Mouse (Mus musculus) CH12.LX (cell line): ENCODE results near the gene Nek11. TPM values are rescaled to one million over a fixed set of nuclear protein-coding genes. Genes with fewer than 3 reads are reported as not detected.

Experiments used
- DNase-seq: peaks from one replicate; pipeline ENCODE4 v3.0.0-alpha.2; 2013; ENCODE audit errors: extremely low read depth
- H3K27ac ChIP-seq: 2 replicates; pipeline ENCODE4 v1.5.1; 2012; ENCODE audit warnings: low read depth, mild to moderate bottlenecking, control low read depth, moderate library complexity; ENCODE audit not compliant: insufficient read depth
- H3K27me3 ChIP-seq: replicated peaks from 2 replicates; pipeline ENCODE3; 2012; ENCODE audit warnings: inconsistent platforms
- H3K36me3 ChIP-seq, 2 experiments: replicated peaks in 1 of 2; 2 replicates each; pipeline versions ENCODE3 to v1.6.1; 2012; ENCODE audit warnings: inconsistent platforms in 1 of 2, low read length in 1 of 2, mild to moderate bottlenecking in 1 of 2, mixed read lengths in 1 of 2, moderate library complexity in 1 of 2; ENCODE audit not compliant: control insufficient read depth in 1 of 2, insufficient read depth in 1 of 2
- H3K4me1 ChIP-seq, 2 experiments: 2 replicates each; pipeline ENCODE4 v1.6.1; 2012; ENCODE audit warnings: inconsistent platforms in 1 of 2, moderate library complexity in 1 of 2; ENCODE audit not compliant: insufficient read depth in 2 of 2, control insufficient read depth in 1 of 2
- H3K4me2 ChIP-seq: 2 replicates; pipeline ENCODE4 v1.6.1; 2012; ENCODE audit warnings: low read depth, mild to moderate bottlenecking, control low read depth; ENCODE audit not compliant: poor library complexity, insufficient read depth, severe bottlenecking
- H3K4me3 ChIP-seq, 3 experiments: fragments of 150-350 bp in 1 of 3; sonication (generic) in 1 of 3; replicated peaks in 1 of 3; 2 replicates each; pipeline versions ENCODE3 to v1.5.1; 2011 to 2012; ENCODE audit warnings: low read depth in 2 of 3, low read length in 2 of 3, mild to moderate bottlenecking in 2 of 3, moderate library complexity in 2 of 3, control low read depth in 1 of 3, improper control_type of control experiment in 1 of 3, inconsistent platforms in 1 of 3, mixed read lengths in 1 of 3; ENCODE audit not compliant: poor library complexity in 1 of 3
- H3K79me2 ChIP-seq: replicated peaks from 2 replicates; pipeline ENCODE4 v1.6.1; 2012; ENCODE audit warnings: mild to moderate bottlenecking, moderate library complexity; ENCODE audit not compliant: control insufficient read depth, poor library complexity, insufficient read depth, severe bottlenecking; ENCODE audit errors: extremely low read depth
- H3K9ac ChIP-seq: 2 replicates; pipeline ENCODE4 v1.6.1; 2012; ENCODE audit warnings: low read depth, mild to moderate bottlenecking, control low read depth, moderate library complexity; ENCODE audit not compliant: insufficient read depth
- H3K9me3 ChIP-seq: replicated peaks from 2 replicates; pipeline ENCODE3; 2012; ENCODE audit warnings: low read length, inconsistent platforms, mixed read lengths
- BHLHE40 ChIP-seq: IDR thresholded peaks from 2 replicates; pipeline ENCODE4 v1.6.1; 2011; ENCODE audit warnings: mild to moderate bottlenecking, low read depth, low read length, improper control_type of control experiment
- CTCF ChIP-seq, 2 experiments: IDR thresholded peaks in 1 of 2; conservative IDR thresholded peaks in 1 of 2; 2 replicates each; pipeline ENCODE4 v1.5.1; 2011 to 2012; ENCODE audit warnings: low read depth in 2 of 2, low read length in 2 of 2, improper control_type of control experiment in 1 of 2, inconsistent platforms in 1 of 2, mild to moderate bottlenecking in 1 of 2, moderate library complexity in 1 of 2
- ELF1 ChIP-seq: IDR thresholded peaks from 2 replicates; pipeline ENCODE4 v1.6.1; 2014; ENCODE audit warnings: low read depth, mild to moderate bottlenecking, inconsistent platforms, low read length, improper control_type of control experiment
- EP300 ChIP-seq: IDR thresholded peaks from 2 replicates; pipeline ENCODE4 v1.6.1; 2011; ENCODE audit warnings: low read length, improper control_type of control experiment
- ETS1 ChIP-seq: conservative IDR thresholded peaks from 2 replicates; pipeline ENCODE4 v1.6.1; 2012; ENCODE audit warnings: low read depth, mild to moderate bottlenecking, inconsistent platforms, low read length, improper control_type of control experiment, moderate library complexity
- IRF4 ChIP-seq: IDR thresholded peaks from 2 replicates; pipeline ENCODE4 v1.6.1; 2014; ENCODE audit warnings: low read depth, mild to moderate bottlenecking, inconsistent platforms, low read length, improper control_type of control experiment
- JUN ChIP-seq: IDR thresholded peaks from 2 replicates; pipeline ENCODE4 v1.6.1; 2011; ENCODE audit warnings: low read depth, mild to moderate bottlenecking, low read length, improper control_type of control experiment, moderate library complexity; ENCODE audit not compliant: insufficient read depth
- JUND ChIP-seq: conservative IDR thresholded peaks from 2 replicates; pipeline ENCODE4 v1.6.1; 2011; ENCODE audit warnings: low read depth, low read length, improper control_type of control experiment
- MAX ChIP-seq: IDR thresholded peaks from 2 replicates; pipeline ENCODE4 v1.6.1; 2011; ENCODE audit warnings: low read length, improper control_type of control experiment
- MEF2A ChIP-seq: IDR thresholded peaks from 2 replicates; pipeline ENCODE4 v1.6.1; 2014; ENCODE audit warnings: low read depth, mild to moderate bottlenecking, inconsistent platforms, low read length, improper control_type of control experiment, borderline replicate concordance
- MYC ChIP-seq: IDR thresholded peaks from 2 replicates; pipeline ENCODE4 v1.6.1; 2011; ENCODE audit warnings: low read depth, mild to moderate bottlenecking, improper control_type of control experiment, low read length
- NELFE ChIP-seq: IDR thresholded peaks from 2 replicates; pipeline ENCODE4 v1.6.1; 2011; ENCODE audit warnings: low read depth, low read length, improper control_type of control experiment
- POLR2AphosphoS2 ChIP-seq: IDR thresholded peaks from 2 replicates; pipeline ENCODE4 v1.6.1; 2011; ENCODE audit warnings: low read depth, low read length, improper control_type of control experiment
- RAD21 ChIP-seq: IDR thresholded peaks from 2 replicates; pipeline ENCODE4 v1.6.1; 2011; ENCODE audit warnings: low read depth, mild to moderate bottlenecking, low read length, improper control_type of control experiment, moderate library complexity
- SMC3 ChIP-seq: IDR thresholded peaks from 2 replicates; pipeline ENCODE4 v1.6.1; 2011; ENCODE audit warnings: low read depth, low read length, improper control_type of control experiment
- UBTF ChIP-seq: IDR thresholded peaks from 2 replicates; pipeline ENCODE4 v1.6.1; 2012; ENCODE audit warnings: low read depth, mild to moderate bottlenecking, inconsistent platforms, low read length, improper control_type of control experiment, moderate library complexity
- USF2 ChIP-seq: conservative IDR thresholded peaks from 2 replicates; pipeline ENCODE4 v1.6.1; 2011; ENCODE audit warnings: low read depth, low read length, improper control_type of control experiment
- ZC3H11A ChIP-seq: IDR thresholded peaks from 2 replicates; pipeline ENCODE4 v1.6.1; 2012; ENCODE audit warnings: low read depth, mild to moderate bottlenecking, inconsistent platforms, low read length, improper control_type of control experiment
- ZKSCAN1 ChIP-seq: IDR thresholded peaks from 2 replicates; pipeline ENCODE4 v1.6.1; 2012; ENCODE audit warnings: low read depth, inconsistent platforms, low read length, improper control_type of control experiment, borderline replicate concordance
- ZMIZ1 ChIP-seq: IDR thresholded peaks from 2 replicates; pipeline ENCODE4 v1.6.1; 2012; ENCODE audit warnings: low read depth, mild to moderate bottlenecking, inconsistent platforms, low read length, improper control_type of control experiment
- dilution Hi-C: fragments of 300-500 bp; cut with MboI; formaldehyde crosslinking; loops from 2 replicates; pipeline ENCODE4 v1.14.3; 2020; ENCODE audit warnings: low sequenced_read_pairs; ENCODE audit not compliant: extremely low pct_unique_long_range_greater_than_20kb, extremely low pct_ligation_motif_present
- in situ Hi-C: fragments of 300-500 bp; cut with MboI; formaldehyde crosslinking; loops from 3 replicates; pipeline ENCODE4 v1.14.3; 2019; ENCODE audit warnings: low sequenced_read_pairs, low pct_ligation_motif_present, low pct_unique_long_range_greater_than_20kb, mixed read lengths
- polyA plus RNA-seq: library from polyadenylated mRNA; unstranded; fragments of >175 nt; gene quantifications from 2 replicates; pipeline ENCODE4 v1.2.1, GENCODE M21; 2012; ENCODE audit warnings: low read depth; ENCODE audit not compliant: insufficient read length
- total RNA-seq, 2 experiments: library from RNA; depleted of rRNA; stranded (reverse); fragments of 300-350 nt in 1 of 2; fragments of >200 nt in 1 of 2; gene quantifications; 2 replicates each; pipeline ENCODE4 v1.2.3; 2012 to 2014

Nek11 gene
- total and polyA plus RNA-seq, 3 experiments = 0.17 to 0.32 TPM; not detected in 1

- in situ Hi-C loops = loop anchor here (25.0 kb wide), 2 partner anchors 252 to 327 kb away; partner anchors contain the start of genes 1700080E11Rik, Mrpl3 and Nudt16
- no peak overlapping the region for H3K27ac ChIP-seq
- dilution Hi-C loops = no loop called here
These were observed 6.0 kb downstream of the Nek11 start for GRCm38 (mm10) chr9:105389289-105389688.

GRCm38 (mm10) chr9:105387403-105387802 is 7.9 kb downstream of the Nek11 start:
- in situ Hi-C loops = loop anchor here (25.0 kb wide), 2 partner anchors 250 to 325 kb away; partner anchors contain the start of genes 1700080E11Rik, Mrpl3 and Nudt16
- Histone ChIP-seq H3K4me3 (no peak overlapping the region), H3K4me1 (peaks cover 28 to 49% of the 10 kb centered on the region in 2 experiments), H3K79me2 (no peaks in the 10 kb centered on the region), H3K27ac (peak overlapping the region; percentile 86), H3K9ac (peak overlapping the region; percentile 8; the same call in 1 of the 2 replicates), H3K27me3 (no peaks in the 10 kb centered on the region), H3K9me3 (no peaks in the 10 kb centered on the region), H3K4me2 (peak overlapping the region; percentile 17), H3K36me3 (no peaks in the 10 kb centered on the region)
- TF ChIP-seq IRF4 (peak; percentile 50; the same call in 1 of the 2 replicates), ZMIZ1 (no peak), UBTF (no peak), MAX (peak; percentile 74; the same call in 1 of the 2 replicates), EP300 (peak; percentile 59; the same call in 1 of the 2 replicates), JUN (peak; percentile 31; the same call in 1 of the 2 replicates), ETS1 (peak; percentile 78), BHLHE40 (peak; percentile 79), MEF2A (peak; percentile 63; the same call in 1 of the 2 replicates), ELF1 (0 out of 2 replicates have a peak, but pooled peaks have one; percentile 6), USF2 (peak; percentile 25; the same call in 1 of the 2 replicates), ZC3H11A (no peak)
- dilution Hi-C loops = no loop called here
- DNase-seq = no peak

More at GRCm38 (mm10) chr9:105389289-105389688, 6.0 kb downstream of the Nek11 start:
- Histone ChIP-seq H3K4me1 (peaks cover 27 to 47% of the 10 kb centered on the region in 2 experiments), H3K27me3 (no peaks in the 10 kb centered on the region), H3K4me2 (no peak overlapping the region), H3K4me3 (no peak overlapping the region), H3K36me3 (no peaks in the 10 kb centered on the region), H3K9ac (no peak overlapping the region), H3K9me3 (no peaks in the 10 kb centered on the region), H3K79me2 (no peaks in the 10 kb centered on the region)
- TF ChIP-seq POLR2AphosphoS2 (no peak), ELF1 (0 out of 2 replicates have a peak, but pooled peaks have one; percentile 18), SMC3 (peak; percentile 89), RAD21 (peak; percentile 97), MYC (0 out of 2 replicates have a peak, but pooled peaks have one; percentile 48), JUND (peak; percentile 63; the same call in 1 of the 2 replicates), IRF4 (peak; percentile 41; the same call in 1 of the 2 replicates), CTCF (conservative IDR thresholded peaks at IDR 0.05 in 1 of 2, IDR thresholded peaks at IDR 0.05 in 1 of 2; ENCODE audit: low read depth in 2 of 2, low read length in 2 of 2) (peak; percentile 72 to 89), ZKSCAN1 (no peak), ZC3H11A (peak; percentile 83), NELFE (no peak), EP300 (0 out of 2 replicates have a peak, but pooled peaks have one; percentile 14), BHLHE40 (peak; percentile 13; the same call in 1 of the 2 replicates)
- DNase-seq = peak; percentile 66
